Mouse (Mus musculus): ENCODE data around the gene Anks1.

DNA sequence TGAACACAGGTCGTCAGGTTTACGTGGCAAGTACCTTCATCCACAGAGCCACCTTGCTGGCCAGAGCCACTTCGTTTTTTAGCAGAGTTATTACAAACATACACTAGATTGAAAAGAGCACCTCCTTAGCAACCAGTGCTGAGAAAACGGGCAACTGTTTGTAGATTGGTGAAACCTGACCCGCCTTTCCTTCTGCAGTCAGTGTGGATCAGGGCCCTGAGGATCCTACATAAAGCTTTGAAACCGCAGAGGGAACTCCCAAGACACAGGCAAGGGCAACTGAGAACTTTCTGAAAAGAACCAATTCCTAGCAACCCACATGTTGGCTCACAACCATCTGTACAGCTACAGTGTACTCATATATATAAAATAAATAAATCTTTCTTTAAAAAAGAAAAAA is 44.0 kb downstream of the Anks1 start:
- TF ChIP-seq CTCF (IDR thresholded peaks at IDR 0.05; ENCODE audit: control insufficient read depth, insufficient read depth, low read length) (no peak), POLR2A (IDR thresholded peaks at IDR 0.05; ENCODE audit: borderline replicate concordance, control insufficient read depth, low read depth, low read length) (no peak)
